Mouse (Mus musculus): ENCODE data around the gene Gm14322.
"Not testable (repeated sequence)": the region's sequence is repeated elsewhere in the genome, so short reads cannot be mapped to it uniquely, and the experiment has no call there.

Gene Gm14322

DNA sequence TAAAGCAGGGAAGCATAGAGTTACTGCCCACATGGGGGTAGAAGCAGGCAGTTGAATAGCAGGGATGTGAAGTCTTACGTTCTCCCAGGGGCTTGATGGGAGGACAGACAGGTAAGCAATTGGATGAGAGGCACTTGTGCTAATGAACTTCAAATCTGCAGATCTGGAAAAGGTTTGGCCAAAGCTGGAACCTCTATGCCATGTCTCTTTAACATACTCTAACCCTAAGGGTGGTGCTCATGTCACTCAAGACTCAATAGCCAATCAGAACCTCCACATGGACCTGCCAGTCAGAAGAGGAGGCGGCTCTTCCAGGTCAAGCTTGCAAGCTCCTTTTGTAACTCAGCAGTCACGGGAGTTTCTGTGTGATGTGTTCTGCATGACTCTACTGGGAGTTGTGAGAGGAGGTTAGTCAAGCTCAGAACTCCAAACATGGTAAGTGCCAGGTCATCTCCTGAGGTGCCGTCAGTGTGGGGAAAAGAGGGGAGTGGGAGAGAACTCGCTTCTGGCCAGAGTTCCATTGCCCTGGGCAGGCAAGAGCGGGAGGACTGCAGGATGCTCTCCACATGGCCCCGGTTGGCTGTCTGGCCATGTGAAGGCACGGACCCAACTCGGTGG, at the start of gene Gm14322:
TSS of gene Gm14322 (plus strand) at position 348 of the 618 bp plus-strand sequence.
- not testable (repeated sequence) for DNase-seq (ENCODE audit: low read depth, low spot score)

DNA sequence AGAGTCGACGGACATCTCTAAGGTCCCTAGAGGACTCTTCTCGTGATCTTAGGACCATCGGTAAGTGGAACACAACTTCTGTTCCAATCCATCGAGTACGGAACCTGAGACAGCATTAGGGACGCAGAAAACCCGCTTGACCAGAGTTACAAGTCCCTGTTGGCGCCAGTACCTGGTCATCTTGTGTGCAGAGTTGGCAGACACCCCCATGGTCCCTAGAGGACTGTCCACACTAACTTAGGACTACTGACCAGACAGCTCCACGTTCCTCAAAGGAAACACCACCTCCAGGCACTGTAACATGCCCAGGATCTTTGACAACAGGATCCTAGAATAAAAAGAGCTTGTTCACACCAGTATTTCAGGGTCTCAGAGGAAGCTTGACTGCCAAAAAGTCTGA, 17.6 kb upstream of the Gm14322 start:
- DNase-seq (ENCODE audit: low read depth, low spot score), result not testable (repeated sequence)

DNA sequence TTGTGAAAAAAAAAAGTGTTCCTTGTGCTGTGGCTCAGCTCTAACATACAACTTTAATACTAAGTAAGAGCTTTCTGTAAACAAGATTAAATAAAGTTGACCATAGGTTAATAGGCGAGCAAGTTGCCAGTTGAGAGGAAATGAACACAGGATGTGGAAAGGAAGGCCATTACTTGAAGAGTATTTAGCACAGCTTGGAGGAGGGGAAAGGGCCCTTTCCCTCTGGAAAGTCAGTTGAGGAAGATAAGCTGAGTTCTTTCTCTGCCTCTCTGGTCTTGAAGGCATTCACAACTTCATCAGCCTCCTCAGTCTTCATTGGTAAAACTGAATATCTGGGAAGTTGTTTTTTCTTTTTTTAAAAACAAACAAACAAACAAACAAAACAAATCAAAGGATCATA, 28.3 kb downstream of the Gm14322 start:
- DNase-seq (ENCODE audit: low read depth, low spot score), result not testable (repeated sequence)

DNA sequence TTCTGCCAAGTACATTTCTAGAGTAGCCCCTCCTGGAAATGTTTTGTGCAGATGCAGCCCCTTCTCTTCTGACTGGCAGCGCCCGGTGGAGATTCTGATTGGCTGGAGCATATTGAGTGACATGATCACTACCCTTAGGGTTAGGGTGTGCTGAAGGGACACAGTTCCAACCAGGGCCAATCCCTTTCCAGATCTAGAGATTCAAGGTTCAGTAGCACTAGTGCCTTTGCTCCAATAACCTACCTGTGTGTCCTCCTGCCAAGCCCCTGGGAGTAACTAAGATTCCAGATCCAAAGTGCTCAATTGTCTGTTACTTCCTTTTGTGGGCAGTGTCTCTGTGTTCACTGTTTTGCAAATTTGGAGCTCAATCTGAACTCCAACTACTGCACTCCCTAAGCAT, 47.1 kb downstream of the Gm14322 start:
- not testable (repeated sequence) for DNase-seq (ENCODE audit: low read depth, low spot score)

All from mesoderm, embryonic 11.5 days (tissue).